Mouse (Mus musculus) liver (tissue): ENCODE results near the gene Btbd3.

Experiments
- DNase-seq: peaks from one replicate; pipeline ENCODE4 v3.0.0-alpha.2; 2020; ENCODE audit warnings: mixed read lengths

Btbd3 gene

DNA sequence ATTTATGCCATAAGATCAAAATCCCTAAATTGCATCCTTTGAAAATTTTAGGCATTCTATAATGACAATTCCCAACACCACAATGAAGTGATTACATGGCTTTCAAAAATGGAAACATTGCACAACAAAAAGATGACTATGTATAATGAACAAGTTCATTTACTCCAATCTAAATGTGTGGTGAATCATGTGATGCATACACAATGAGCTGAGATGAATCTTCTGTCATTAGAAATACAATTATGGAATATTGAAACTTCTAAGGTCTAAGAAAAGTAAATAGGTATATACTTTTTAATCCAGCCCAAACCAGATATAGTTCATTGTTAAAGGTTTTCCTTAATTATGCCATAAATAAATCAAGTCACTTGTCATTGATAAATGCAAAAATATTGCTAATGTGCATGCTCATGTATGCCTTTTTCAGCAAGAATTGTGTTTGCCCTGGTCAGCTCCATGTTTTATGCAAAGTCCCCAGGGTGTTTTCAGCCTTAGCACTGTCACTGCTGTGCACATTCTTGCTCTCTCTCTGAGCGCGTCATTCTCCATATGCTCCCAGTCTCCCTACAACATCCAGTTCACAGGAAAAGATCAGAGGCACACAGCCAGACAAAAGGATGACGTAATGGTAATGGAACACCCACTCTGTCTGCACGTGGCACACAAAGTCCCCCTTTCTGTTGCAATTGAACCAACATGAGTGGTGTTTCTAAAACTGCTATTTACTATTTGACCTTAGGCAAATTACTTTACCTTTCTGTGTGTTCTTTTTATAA lies 149.6 kb downstream of the Btbd3 start:
- DNase-seq: no peak

GRCm38 (mm10) chr2:138406703-138407102 lies 150.3 kb downstream of the Btbd3 start:
- DNase-seq: no peak

DNA sequence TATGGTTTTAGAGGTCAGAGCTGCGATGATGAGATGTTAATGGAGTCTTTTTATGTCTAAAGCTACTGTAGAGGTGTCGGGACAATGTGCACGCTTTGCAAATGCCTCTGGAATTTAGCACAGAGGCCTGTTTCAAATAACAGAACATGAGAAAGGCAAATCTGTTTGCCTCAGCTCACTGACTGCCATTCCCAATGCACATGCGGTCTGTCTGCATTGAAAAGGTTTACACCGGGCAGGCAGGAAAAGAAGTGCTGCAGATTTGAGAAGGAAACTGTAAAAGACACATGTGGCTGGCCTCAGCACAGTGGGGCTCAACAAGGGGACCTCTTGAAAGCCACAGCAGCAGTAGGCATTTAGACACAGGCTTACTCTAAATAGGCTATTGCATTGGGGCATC lies 156.2 kb downstream of the Btbd3 start:
- DNase-seq: no peak

GRCm38 (mm10) chr2:138422321-138422720 lies 166.0 kb downstream of the Btbd3 start:
- no peak for DNase-seq

GRCm38 (mm10) chr2:138431991-138432390 lies 175.6 kb downstream of the Btbd3 start:
- DNase-seq: no peak

DNA sequence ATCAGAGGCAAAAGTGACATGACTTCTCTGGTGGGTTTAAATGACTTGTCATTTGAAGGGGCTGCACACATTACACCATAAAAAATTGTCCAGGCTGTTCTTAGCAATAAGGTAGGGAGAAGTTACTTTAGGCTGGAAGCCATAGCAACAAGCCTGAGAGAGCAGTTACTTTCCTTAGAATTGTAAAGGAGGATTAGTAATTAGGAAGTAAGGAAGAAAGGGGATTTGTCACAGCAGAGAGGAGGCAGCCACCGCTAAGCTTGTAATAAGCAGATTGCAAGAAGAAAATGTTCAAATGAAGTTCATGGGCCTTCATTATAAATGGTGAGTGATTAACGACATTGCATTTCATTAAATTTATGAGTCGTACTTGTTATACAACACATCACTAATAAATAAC lies 190.1 kb downstream of the Btbd3 start:
- no peak for DNase-seq

DNA sequence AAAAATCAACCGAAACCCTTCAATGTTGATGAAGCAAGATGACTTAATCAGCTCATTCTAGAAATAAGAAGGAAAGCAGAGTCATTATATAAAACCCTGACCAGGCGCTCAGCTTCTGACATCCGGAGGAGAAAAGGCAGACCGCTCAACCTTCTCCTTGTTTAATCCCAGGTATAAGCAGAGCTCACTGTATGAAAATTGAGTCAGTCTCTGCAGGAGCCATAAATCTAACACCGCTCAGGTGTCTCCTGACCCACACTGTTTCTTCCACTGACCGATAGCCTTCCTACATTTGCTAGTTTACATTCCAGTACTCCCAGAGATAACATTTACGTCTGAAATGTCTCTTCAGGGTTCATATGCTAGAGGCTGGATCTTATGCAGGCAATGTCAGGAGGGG lies 190.6 kb downstream of the Btbd3 start:
- no peak for DNase-seq

DNA sequence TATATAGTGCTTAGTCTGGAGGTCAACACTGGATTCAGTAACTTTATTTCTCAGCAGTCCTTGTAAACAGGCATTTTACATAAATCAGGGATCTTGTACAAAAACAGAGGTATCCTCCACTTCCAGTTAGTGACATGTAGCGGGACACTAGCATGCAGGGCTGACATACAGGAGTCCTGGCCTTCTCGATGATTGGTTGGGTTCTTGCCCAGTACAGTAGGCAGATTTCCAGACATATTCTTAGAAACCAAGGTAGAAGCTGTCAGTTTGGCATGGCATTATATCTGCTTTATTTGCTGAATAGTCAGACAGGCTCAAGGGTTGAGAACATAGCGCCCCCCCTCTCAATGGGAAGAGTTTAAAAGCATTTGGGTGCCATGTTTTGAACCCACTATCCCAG lies 191.3 kb downstream of the Btbd3 start:
- no peak for DNase-seq

- DNase-seq: no peak
Measured at GRCm38 (mm10) chr2:138468046-138468572, 211.7 kb downstream of the Btbd3 start.

DNA sequence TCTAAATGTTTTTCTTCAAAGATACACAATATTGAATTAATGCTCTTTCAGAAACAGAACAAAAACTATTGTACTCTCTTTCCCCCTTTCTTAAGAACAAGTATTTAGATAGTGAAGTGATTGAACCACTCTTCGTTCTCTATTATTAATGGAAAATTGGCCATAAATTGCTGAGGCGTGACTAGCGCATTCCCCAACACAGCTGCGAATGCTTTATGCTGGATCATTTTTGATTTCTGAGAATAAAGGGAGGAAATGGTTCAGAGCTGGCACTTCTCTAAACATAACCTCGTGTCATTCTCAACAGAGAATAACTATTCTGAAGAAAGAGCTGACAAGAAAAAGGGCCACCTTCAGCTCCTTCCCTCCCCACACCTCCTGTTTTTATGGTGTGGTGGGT lies 217.0 kb downstream of the Btbd3 start:
- no peak for DNase-seq

- DNase-seq: no peak
Measured at GRCm38 (mm10) chr2:138476486-138476885, 220.1 kb downstream of the Btbd3 start.

GRCm38 (mm10) chr2:138477278-138477677 lies 220.9 kb downstream of the Btbd3 start:
- no peak for DNase-seq

DNA sequence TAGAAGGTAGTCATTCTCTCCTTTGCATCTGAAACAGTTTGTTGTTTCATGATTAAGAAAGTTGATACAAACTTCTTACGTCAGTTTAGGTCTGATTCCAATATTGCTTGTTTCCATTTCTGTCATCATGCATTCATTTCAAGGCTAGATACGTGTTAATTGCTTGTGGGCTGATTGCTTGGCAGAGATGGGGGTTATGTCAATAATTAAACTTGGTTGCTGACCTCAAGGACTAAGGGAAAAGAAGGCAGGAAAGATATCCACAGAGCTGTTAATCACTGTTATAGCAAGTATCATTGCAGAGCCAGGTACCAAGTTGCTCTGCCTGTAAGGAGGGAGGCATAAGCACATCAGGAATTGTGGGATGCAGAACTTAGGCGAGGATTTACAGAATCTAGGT lies 226.2 kb downstream of the Btbd3 start:
- no peak for DNase-seq

GRCm38 (mm10) chr2:138484871-138485270 lies 228.5 kb downstream of the Btbd3 start:
- DNase-seq: no peak

DNA sequence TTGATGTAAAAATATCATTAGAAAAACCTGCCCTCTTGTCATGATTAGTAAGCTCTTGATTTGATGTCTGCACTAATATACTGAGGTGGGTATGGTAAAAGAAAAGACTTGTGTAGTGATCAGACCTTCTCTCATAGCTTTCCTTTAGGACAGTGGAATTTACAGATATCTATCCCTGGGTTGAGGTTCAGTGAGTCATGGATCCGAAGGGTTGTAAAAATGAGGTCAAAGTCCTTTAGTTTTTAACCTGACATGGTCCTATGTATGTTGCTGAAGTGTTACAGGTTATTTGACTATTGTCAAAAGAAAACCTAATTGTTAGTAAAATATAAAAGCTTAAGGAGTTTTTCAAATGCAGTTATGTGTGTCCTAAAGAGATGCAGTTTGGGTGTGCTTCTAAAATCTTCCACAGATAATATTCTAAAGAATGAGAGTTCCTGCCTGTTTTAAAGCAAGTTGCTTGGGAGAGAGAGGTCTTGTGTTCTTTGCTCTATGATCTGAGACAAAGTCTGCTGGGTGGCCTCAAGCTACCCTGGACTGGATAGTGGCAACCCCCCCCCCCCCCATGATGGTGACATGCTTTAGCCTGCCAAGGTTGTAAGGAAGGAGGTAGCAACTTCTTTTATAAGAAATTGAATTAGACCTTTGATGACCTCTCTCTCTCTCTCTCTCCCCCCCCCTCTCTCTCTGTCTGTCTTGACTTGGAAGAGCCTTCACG lies 234.5 kb downstream of the Btbd3 start:
- no peak for DNase-seq

DNA sequence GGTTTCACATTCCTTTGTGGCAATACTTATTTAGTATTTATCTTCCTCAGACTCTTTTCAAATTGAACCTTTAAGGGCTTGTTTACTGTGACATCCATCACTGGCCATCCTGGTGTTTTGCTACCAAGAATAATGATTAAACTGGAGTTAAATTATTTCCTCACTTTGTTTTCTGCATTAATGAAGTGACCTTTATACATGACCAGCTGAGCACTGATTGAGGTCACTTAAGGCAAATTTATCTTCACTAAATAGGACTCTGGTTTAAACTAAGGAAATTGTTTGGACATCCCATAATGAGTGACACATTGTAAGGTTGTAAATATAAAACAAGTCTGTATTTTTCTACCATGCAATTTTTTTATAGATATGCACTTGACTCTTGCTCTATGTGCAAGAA lies 235.8 kb downstream of the Btbd3 start:
- DNase-seq: no peak

DNA sequence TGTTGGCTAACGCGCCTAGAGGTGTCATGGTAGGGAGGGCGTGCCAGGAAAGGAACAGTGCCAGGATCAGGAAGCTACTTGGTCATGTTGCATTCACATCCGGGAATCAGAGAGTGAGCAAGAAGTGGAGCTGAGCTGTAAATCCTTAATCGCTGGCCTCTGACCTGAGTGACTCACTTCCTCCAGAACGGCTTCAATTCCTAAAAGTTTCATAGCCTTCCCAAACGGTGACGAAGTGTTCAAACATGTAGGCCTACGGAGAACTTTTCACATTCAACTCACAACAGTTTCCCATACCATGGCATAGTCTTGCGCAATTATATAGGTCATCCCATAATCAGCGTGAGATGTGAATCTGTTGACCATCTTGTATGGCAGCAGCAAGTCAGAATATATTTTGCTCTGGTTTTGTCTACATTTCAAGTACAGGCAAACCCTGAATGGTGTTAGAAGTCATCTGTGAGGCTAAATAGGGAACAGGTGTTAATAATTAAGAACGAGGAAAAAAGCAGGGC lies 247.6 kb downstream of the Btbd3 start:
- no peak for DNase-seq

DNA sequence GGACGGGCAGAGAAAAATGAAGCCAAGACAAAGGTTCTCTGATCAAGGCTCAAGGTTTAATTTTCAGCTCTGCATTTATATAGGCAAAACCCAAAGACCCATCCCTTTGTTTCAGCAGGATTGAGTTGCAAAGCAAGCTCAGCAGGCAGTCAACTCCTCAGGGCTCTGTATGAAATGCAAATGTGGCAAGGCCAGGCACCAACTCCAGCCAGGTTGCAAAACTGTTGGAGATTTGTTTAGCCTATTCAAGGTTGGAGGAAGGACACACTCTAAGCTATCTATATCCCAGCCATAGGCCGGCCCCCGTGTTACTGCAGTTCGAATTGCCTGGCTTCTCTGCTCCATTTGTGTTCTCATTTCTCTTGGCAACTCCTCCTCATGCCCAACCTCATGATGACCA lies 259.2 kb downstream of the Btbd3 start:
- no peak for DNase-seq

- DNase-seq: no peak
Measured at GRCm38 (mm10) chr2:138528461-138528860, 272.1 kb downstream of the Btbd3 start.

DNA sequence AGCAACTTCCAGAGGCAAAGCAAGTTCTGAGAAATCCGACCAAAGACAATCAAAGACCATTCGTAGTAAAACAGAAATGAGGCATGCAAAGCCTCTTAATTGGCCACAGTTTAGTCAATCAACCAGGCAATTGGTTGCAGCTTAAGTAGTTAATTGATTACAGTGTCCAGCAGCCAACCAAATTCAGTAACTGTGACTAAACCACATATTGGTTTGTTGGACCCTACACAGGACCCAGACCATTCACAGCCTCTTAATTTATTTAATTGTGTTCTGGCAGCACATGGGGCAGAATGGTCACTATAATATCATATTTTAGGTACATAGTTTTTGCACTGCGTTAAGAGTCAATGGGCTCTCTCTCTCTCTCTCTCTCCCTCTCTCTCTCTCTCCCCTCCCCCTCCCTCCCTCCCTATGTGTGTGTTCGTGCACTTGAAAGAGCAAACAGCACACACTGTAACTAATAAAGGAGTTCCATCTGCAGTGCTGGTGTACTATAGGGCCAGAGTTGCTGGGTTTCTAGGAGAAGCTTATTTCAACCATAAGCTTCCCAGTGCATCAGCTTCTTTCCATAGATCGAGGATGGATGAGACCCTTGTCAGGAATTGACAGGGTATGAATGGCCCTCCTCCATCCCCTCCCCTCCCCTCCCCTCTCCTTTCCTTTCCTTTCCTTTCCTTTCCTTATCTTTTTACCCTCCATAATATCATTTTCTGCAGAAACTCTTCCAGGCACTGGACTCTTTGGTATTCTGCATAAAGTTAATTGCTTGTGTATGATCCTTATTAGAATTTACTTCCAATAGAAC lies 275.0 kb downstream of the Btbd3 start:
- no peak for DNase-seq

- no peak for DNase-seq
Measured at GRCm38 (mm10) chr2:138531992-138532391, 275.6 kb downstream of the Btbd3 start.

DNA sequence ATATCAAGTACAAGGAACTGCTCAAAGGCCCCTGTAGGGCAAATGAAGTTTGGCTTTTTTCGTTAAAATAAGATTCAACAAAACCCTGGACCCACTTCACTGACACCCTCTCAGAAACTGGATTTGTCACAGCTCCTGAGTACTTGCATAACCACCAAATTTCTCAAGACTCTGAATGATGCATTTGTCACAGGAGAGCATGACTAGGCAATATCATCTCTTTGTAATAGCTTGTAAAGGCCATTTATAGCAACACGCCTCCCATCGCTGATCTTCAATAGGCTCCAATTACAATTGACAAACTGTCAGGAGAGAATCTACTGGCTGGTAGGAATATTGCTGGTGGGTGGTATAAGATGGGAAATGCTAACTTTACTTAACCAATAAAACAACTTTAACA lies 283.3 kb downstream of the Btbd3 start:
- DNase-seq: no peak

- DNase-seq: no peak
Measured at GRCm38 (mm10) chr2:138548990-138549389, 292.6 kb downstream of the Btbd3 start.
